Mouse (Mus musculus): ENCODE measurements around the gene Gm6890.
"Not testable (repeated sequence)": the region's sequence is repeated elsewhere in the genome, so short reads cannot be mapped to it uniquely, and the experiment has no call there.

The Gm6890 gene

GRCm38 (mm10) chrX:74740627-74741026 is at the start of gene Gm6890:
TSS of gene Gm6890 (plus strand) at chrX:74740927.
- not testable (repeated sequence) for DNase-seq

- DNase-seq: not testable (repeated sequence)
Observed at GRCm38 (mm10) chrX:74726195-74726594, 14.5 kb upstream of the Gm6890 start.

DNA sequence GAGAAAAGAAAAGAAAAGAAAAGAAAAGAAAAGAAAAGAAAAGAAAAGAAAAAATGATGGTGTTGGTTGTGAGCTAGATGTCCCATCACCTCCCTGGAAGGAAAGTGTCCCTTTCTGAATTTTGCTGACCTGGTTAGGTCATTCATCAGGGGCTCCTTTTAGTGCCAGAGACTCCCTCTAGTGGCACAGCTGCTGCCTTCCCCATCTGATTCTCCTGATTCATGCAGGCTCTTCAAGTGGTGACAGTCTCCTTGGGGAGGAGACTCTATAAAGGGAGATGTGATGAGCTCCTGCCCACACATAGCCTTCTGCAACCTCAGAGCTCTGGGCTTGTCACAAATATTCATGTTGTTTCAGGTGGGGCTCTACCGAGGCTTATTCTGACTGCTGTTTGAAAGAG is 30.0 kb downstream of the Gm6890 start:
- DNase-seq: not testable (repeated sequence)

Measured in right cerebral cortex, postnatal 14 days (tissue).